Mouse (Mus musculus): ENCODE results near the gene Mctp1.

The Mctp1 gene

DNA sequence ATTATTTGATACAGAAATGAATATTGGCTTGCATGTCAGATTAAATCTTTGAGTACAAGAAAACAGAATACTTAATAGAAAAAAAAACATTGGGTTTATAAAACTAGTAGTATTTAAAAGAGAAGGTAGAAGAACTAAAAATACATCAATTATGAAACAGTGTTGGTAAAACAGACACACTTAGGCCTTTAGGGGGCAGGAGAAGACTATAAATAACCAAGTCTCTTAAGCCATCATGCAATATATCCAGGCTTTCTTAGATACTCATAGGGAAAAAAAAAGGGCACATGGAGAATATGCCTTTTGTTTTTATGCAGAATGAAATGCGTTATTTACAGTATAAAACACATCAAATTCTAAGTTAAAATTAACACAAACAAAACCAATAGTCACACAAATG lies 661.0 kb downstream of the Mctp1 start:
- ChIA-PET POLR2A (no interaction called here), CTCF (interaction anchor here in 1 of 4 experiments (0.6 kb wide), 1 partner anchor 417 kb away, joined by 3 read pairs; no protein-coding TSS in a partner anchor)

DNA sequence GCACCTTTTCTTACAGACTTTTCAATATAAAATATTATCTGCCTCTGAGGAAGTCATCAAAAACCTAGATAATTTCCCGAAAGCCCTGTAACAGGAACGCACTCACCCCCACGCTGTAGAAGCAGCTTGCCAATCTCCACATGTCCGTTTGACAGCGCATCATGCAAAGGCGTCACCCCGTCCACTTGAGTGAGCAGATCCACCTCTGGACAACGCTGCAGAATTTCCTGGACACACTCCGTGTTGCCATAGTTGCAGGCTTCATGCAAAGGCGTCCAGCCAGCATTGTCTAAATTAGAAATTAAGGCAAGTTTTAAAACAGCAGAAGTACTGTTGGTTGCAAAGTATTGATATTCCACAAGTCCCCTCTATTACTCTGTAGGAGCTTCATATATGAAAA lies 662.1 kb downstream of the Mctp1 start:
- POLR2A ChIA-PET = interaction anchor here in 1 of 4 experiments (0.8 kb wide), 1 partner anchor 12 kb away, joined by 3 read pairs; no protein-coding TSS in a partner anchor
- CTCF ChIA-PET = no interaction called here

DNA sequence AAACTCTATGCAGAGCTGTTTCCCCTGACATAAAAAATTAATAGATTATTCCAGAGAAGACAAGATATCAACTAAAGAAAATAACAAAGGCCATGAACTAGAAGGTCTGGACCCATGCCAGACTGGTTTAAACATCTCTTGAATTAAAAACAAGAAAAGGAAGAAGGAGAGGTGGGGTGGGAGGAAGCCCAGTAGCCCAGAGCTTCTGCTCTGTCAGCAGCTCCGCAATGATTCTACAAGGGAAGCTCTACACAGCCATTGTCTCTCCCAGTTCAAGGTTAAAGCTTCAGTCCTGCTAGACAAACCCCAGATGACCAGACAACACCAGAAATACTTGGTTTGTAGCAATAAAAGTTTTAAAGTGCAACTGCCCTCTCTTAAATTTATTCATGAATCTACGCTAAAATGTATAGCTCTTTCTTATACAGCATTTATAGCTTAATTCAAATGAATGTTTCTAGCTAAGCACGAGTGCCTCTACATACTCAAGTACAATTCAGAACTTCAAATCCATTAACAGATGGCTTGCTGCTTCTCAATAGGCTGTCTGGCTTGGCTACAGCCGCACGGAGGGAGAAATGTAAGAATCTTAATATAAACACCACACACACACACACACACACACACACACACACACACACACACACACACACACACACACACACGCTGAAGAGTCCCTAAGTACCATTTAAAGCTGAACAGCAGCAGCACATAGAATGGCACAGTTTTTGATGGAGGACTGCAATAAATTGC lies 663.0 kb downstream of the Mctp1 start:
- ChIA-PET CTCF (interaction anchor here in 2 of 4 experiments (0.7 kb wide), 2 partner anchors 202 to 203 kb away, joined by 4 to 6 read pairs; no protein-coding TSS in a partner anchor), POLR2A (interaction anchor here in 1 of 4 experiments (0.8 kb wide), 1 partner anchor 13 kb away, joined by 3 read pairs; no protein-coding TSS in a partner anchor)

DNA sequence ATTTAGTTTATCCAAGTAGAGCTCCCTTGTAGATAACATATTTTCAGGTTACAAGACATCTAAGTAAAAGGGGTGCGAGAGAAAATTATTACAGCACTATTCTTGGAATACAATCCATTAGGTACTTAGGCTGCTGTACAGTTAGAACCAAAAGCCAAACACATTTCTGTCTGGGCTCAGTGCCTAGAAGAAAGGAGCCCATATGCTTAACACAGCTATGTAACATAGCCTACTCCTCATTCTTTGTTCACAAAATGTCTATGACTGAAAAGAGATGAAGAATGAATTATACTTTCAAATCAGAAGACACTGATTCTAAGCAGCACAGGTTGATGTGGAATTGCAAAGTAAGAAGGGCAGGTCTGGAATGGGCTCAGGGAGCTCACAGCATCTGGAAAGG lies 664.1 kb downstream of the Mctp1 start:
- ChIA-PET CTCF (no interaction called here), POLR2A (no interaction called here)

- CTCF ChIA-PET = no interaction called here
- POLR2A ChIA-PET = no interaction called here
These were observed 665.4 kb downstream of the Mctp1 start for GRCm38 (mm10) chr13:77049736-77050135.

DNA sequence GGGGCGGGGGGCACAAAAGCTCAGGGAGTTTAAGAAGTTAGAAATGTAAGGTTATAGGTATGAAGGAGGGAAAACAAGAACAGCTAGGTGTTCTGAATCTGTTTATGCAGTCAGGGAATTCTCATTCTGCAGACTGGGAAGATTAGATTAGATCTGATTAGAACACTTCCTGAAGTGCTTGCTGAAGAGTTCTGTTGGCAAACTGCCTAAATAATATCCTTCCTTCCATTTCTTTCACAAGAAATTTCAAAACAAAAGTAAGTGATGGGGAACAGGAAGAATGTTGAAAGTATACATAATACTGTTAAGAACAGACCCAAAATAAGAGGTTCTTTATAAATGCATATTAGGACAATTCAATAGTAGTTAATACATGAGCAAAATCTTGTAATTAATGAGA lies 678.9 kb downstream of the Mctp1 start:
- CTCF ChIA-PET = no interaction called here
- POLR2A ChIA-PET = no interaction called here

GRCm38 (mm10) chr13:77068847-77069246 lies 684.5 kb downstream of the Mctp1 start:
- POLR2A ChIA-PET = no interaction called here

GRCm38 (mm10) chr13:77072030-77072429 lies 687.7 kb downstream of the Mctp1 start:
- ChIA-PET POLR2A (no interaction called here), CTCF (no interaction called here)

More at GRCm38 (mm10) chr13:77068847-77069246, 684.5 kb downstream of the Mctp1 start:
- CTCF ChIA-PET = no interaction called here
